Mouse (Mus musculus) small intestine, adult 2 months (tissue): ENCODE results near the gene Ubxn7. TPM values are rescaled to one million over a fixed set of nuclear protein-coding genes. Genes with fewer than 3 reads are reported as not detected.
A peak's percentile ranks its signal among the peaks of the same experiment; 100 is the strongest.

Experiments used
- H3K27ac ChIP-seq: fragments of 200-500 bp; 2 replicates; pipeline ENCODE4 v1.5.1; 2012; ENCODE audit warnings: low read depth, low read length, control low read depth, inconsistent platforms; ENCODE audit not compliant: insufficient read depth
- H3K27me3 ChIP-seq: fragments of 200-500 bp; 2 replicates; pipeline ENCODE4 v1.6.1; 2012; ENCODE audit warnings: mild to moderate bottlenecking, moderate library complexity, low read length, inconsistent platforms; ENCODE audit not compliant: control insufficient read depth, insufficient read depth
- H3K36me3 ChIP-seq: fragments of 200-500 bp; 2 replicates; pipeline ENCODE4 v1.6.1; 2012; ENCODE audit warnings: mild to moderate bottlenecking, low read length, control low read depth, inconsistent platforms; ENCODE audit not compliant: control insufficient read depth, insufficient read depth
- H3K4me1 ChIP-seq: fragments of 200-500 bp; 2 replicates; pipeline ENCODE4 v1.6.1; 2012; ENCODE audit warnings: low read length, inconsistent platforms, mixed read lengths; ENCODE audit not compliant: control insufficient read depth, insufficient read depth, insufficient read length
- H3K4me3 ChIP-seq: fragments of 200-500 bp; 2 replicates; pipeline ENCODE4 v1.5.1; 2012; ENCODE audit warnings: low read depth, mild to moderate bottlenecking, control low read depth, inconsistent platforms, low read length, moderate library complexity
- CTCF ChIP-seq: fragments of 200-500 bp; IDR thresholded peaks from 2 replicates; pipeline ENCODE4 v1.5.1; 2012; ENCODE audit warnings: low read depth, mild to moderate bottlenecking, control low read depth, inconsistent platforms, low read length, moderate library complexity, mixed read lengths; ENCODE audit not compliant: insufficient replicate concordance, insufficient read length; ENCODE audit errors: extremely low read depth
- POLR2A ChIP-seq: fragments of 200-500 bp; IDR thresholded peaks from 2 replicates; pipeline ENCODE4 v1.6.1; 2012; ENCODE audit warnings: low read depth, mild to moderate bottlenecking, control low read depth, inconsistent platforms, low read length, moderate library complexity
- WGBS: fragments of 180-500 bp; shearing (Covaris S2); methylation state at CpG from one replicate; pipeline ENCODE4 v1.1.7; 2018; 5-methylcytosine and 5-hydroxymethylcytosine counted together
- polyA plus RNA-seq: library from polyadenylated mRNA; depleted of rRNA; stranded (reverse); fragments of >200 nt; gene quantifications from 2 replicates; pipeline ENCODE4 v1.2.3, GENCODE M21; 2012

The Ubxn7 gene
- polyA plus RNA-seq, 1 experiment: 6.4 TPM

GRCm38 (mm10) chr16:32312859-32313258 lies 19.2 kb upstream of the Ubxn7 start:
- Histone ChIP-seq H3K27ac (no peak overlapping the region), H3K4me3 (no peak overlapping the region), H3K4me1 (no peaks in the 10 kb centered on the region), H3K36me3 (no peaks in the 10 kb centered on the region), H3K27me3 (no peaks in the 10 kb centered on the region)
- TF ChIP-seq POLR2A: no peak
- no peak for TF ChIP-seq CTCF
- 81% methylated on average over 4 of the region's 4 CpGs for WGBS

- Histone ChIP-seq H3K27ac (no peak overlapping the region), H3K27me3 (no peaks in the 10 kb centered on the region), H3K4me3 (no peak overlapping the region), H3K4me1 (no peaks in the 10 kb centered on the region), H3K36me3 (no peaks in the 10 kb centered on the region)
- WGBS: 77% methylated on average over 2 of the region's 2 CpGs
- TF ChIP-seq POLR2A (no peak), CTCF (no peak)
These were observed 15.5 kb upstream of the Ubxn7 start for GRCm38 (mm10) chr16:32316601-32317000.

- TF ChIP-seq POLR2A: no peak
- no peak for TF ChIP-seq CTCF
- Histone ChIP-seq H3K36me3 (no peaks in the 10 kb centered on the region), H3K4me1 (no peaks in the 10 kb centered on the region), H3K27me3 (no peaks in the 10 kb centered on the region), H3K4me3 (no peak overlapping the region), H3K27ac (no peak overlapping the region)
- 27% methylated on average over 7 of the region's 7 CpGs for WGBS
These were observed 8.1 kb upstream of the Ubxn7 start for GRCm38 (mm10) chr16:32323953-32324352.

- WGBS: 48% methylated on average over 9 of the region's 9 CpGs
- Histone ChIP-seq H3K27ac (no peak overlapping the region), H3K4me3 (no peak overlapping the region), H3K36me3 (no peaks in the 10 kb centered on the region), H3K27me3 (no peaks in the 10 kb centered on the region), H3K4me1 (no peaks in the 10 kb centered on the region)
- no peak for TF ChIP-seq POLR2A
- TF ChIP-seq CTCF: no peak
These were observed 984 bp upstream of the Ubxn7 start for GRCm38 (mm10) chr16:32330876-32331670.

GRCm38 (mm10) chr16:32332556-32333511 lies 777 bp downstream of the Ubxn7 start:
- no peaks in the 10 kb centered on the region for H3K27me3 ChIP-seq
- TF ChIP-seq POLR2A (peak; percentile 41; the same call in 1 of the 2 replicates), CTCF (no peak)
- WGBS: under 1% methylated on average over 54 of the region's 54 CpGs
- H3K36me3 ChIP-seq: no peaks in the 10 kb centered on the region
- no peaks in the 10 kb centered on the region for H3K4me1 ChIP-seq
- peak overlapping the region; percentile 80 for H3K4me3 ChIP-seq
- peak overlapping the region; percentile 76 for H3K27ac ChIP-seq

GRCm38 (mm10) chr16:32335146-32335545 lies 3.1 kb downstream of the Ubxn7 start:
- no peak overlapping the region for H3K4me3 ChIP-seq
- no peaks in the 10 kb centered on the region for H3K4me1 ChIP-seq
- WGBS: 87% methylated on average over 5 of the region's 5 CpGs
- H3K27me3 ChIP-seq: no peaks in the 10 kb centered on the region
- TF ChIP-seq POLR2A (no peak), CTCF (no peak)
- no peaks in the 10 kb centered on the region for H3K36me3 ChIP-seq
- no peak overlapping the region for H3K27ac ChIP-seq
